Mouse (Mus musculus): ENCODE results near the gene Wdfy4. TPM values are rescaled to one million over a fixed set of nuclear protein-coding genes. Genes with fewer than 3 reads are reported as not detected.

The Wdfy4 gene
- total and polyA plus RNA-seq, 3 experiments = 27.0 to 34.8 (median 30.9) TPM

DNA sequence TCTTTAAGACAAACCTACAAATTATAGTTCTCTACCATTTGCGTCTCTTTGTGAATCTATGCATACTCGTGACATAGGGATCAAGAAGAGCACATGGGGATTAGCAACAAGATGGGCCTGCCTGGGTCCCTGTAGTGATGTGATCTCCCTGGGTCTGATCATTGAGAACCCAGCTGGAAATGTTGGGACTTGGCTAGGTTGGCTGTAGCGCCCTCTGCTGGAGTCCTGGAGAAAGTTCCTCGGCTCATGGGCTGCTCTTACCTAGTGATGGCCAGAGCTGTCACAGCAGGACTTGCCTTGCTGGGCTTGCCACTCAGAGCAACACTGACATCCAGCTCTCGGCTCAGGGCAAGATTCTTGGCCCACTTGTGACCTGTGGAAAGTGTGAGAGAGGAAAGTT is 224.8 kb downstream of the Wdfy4 start (continued):
- TF ChIP-seq ZKSCAN1 (IDR thresholded peaks at IDR 0.05; ENCODE audit: low read depth, low read length) = no peak
- no peak for TF ChIP-seq CHD2 (IDR thresholded peaks at IDR 0.05; ENCODE audit: low read length)
- TF ChIP-seq ZMIZ1 (IDR thresholded peaks at IDR 0.05; ENCODE audit: low read depth, low read length) = no peak
- no peak for TF ChIP-seq TBP (IDR thresholded peaks at IDR 0.05; ENCODE audit: low read depth, low read length)
- TF ChIP-seq RAD21 (IDR thresholded peaks at IDR 0.05; ENCODE audit: low read depth, low read length) = peak; percentile 44
- no peak for TF ChIP-seq GATA1 (IDR thresholded peaks at IDR 0.05; ENCODE audit: low read depth, low read length)
- TF ChIP-seq EP300 (IDR thresholded peaks at IDR 0.05; ENCODE audit: low read depth in 1 of 2, low read length in 2 of 2) = no peak
- no peak for TF ChIP-seq ETS1 (IDR thresholded peaks at IDR 0.05; ENCODE audit: low read depth, low read length)
- no peak for TF ChIP-seq HCFC1 (IDR thresholded peaks at IDR 0.05; ENCODE audit: low read depth, low read length)
- peak; percentile 70 to 85 (median 77) for TF ChIP-seq CTCF (IDR thresholded peaks at IDR 0.05 in 2 of 3, conservative IDR thresholded peaks at IDR 0.05 in 1 of 3; ENCODE audit: control insufficient read depth in 1 of 3, insufficient read depth in 1 of 3, low read depth in 2 of 3, low read length in 3 of 3, poor library complexity in 1 of 3, severe bottlenecking in 1 of 3)
- no peak for TF ChIP-seq NELFE (IDR thresholded peaks at IDR 0.05; ENCODE audit: low read depth, low read length)

DNA sequence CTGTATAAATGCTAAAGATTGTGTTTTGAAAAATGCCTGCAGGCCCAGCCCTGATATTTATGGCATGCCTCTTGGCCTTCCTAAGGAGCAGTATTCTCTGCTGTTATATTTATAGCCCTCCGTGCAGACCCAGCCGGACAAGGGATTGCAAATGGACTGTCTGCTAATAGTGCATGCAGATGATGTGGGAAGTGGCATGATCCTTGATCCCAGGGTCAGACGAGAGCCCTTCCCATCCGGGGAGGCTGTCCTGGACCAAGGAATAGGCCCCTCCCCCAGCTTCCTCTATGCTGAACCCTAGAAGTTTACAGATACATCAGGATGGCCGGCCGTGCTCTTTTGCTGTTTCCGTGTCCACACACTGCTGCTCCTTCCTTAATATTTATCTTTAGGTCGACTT is 226.6 kb downstream of the Wdfy4 start:
- H3K36me3 ChIP-seq (ENCODE audit: control insufficient read depth in 1 of 2, insufficient read depth in 2 of 2, low read length in 2 of 2) = no peaks in the 10 kb centered on the region
- H3K27ac ChIP-seq (ENCODE audit: control insufficient read depth, low read depth, low read length) = no peak overlapping the region
- no peak for DNase-seq (ENCODE audit: low read depth, low spot score)
- H3K4me1 ChIP-seq (ENCODE audit: control insufficient read depth in 1 of 2, insufficient read depth in 2 of 2, low read length in 2 of 2) = no peaks in the 10 kb centered on the region
- no peak for TF ChIP-seq EP300 (IDR thresholded peaks at IDR 0.05; ENCODE audit: low read depth in 1 of 2, low read length in 2 of 2)
- no peak for TF ChIP-seq NELFE (IDR thresholded peaks at IDR 0.05; ENCODE audit: low read depth, low read length)
- TF ChIP-seq TCF12 (IDR thresholded peaks at IDR 0.05; ENCODE audit: low read depth, low read length) = no peak
- TF ChIP-seq HCFC1 (IDR thresholded peaks at IDR 0.05; ENCODE audit: low read depth, low read length) = no peak
- TF ChIP-seq KAT2A (conservative IDR thresholded peaks at IDR 0.05; ENCODE audit: low read depth, low read length) = no peak
- no peak for TF ChIP-seq GABPA (IDR thresholded peaks at IDR 0.05; ENCODE audit: low read depth, low read length)
- no peak for TF ChIP-seq BHLHE40 (IDR thresholded peaks at IDR 0.05; ENCODE audit: borderline replicate concordance, low read depth, low read length)
- no peak for TF ChIP-seq GATA1 (IDR thresholded peaks at IDR 0.05; ENCODE audit: low read depth, low read length)
- TF ChIP-seq MAX (IDR thresholded peaks at IDR 0.05; ENCODE audit: low read length) = no peak
- no peak for TF ChIP-seq UBTF (IDR thresholded peaks at IDR 0.05; ENCODE audit: borderline replicate concordance, insufficient read depth, low read depth, low read length)
- no peak for TF ChIP-seq ZNF384 (IDR thresholded peaks at IDR 0.05; ENCODE audit: low read depth, low read length)
- no peak for TF ChIP-seq MYB (IDR thresholded peaks at IDR 0.05; ENCODE audit: low read depth, low read length)
- TF ChIP-seq TAL1 (IDR thresholded peaks at IDR 0.05; ENCODE audit: low read length) = no peak
- TF ChIP-seq ZMIZ1 (IDR thresholded peaks at IDR 0.05; ENCODE audit: low read depth, low read length) = no peak
- no peak for TF ChIP-seq SIN3A (IDR thresholded peaks at IDR 0.05; ENCODE audit: low read length)
- no peak for TF ChIP-seq ZKSCAN1 (IDR thresholded peaks at IDR 0.05; ENCODE audit: low read depth, low read length)
- TF ChIP-seq RAD21 (IDR thresholded peaks at IDR 0.05; ENCODE audit: low read depth, low read length) = no peak
- no peak for TF ChIP-seq MXI1 (IDR thresholded peaks at IDR 0.05; ENCODE audit: low read depth, low read length)
- no peak for TF ChIP-seq E2F4 (IDR thresholded peaks at IDR 0.05; ENCODE audit: borderline replicate concordance, low read depth, low read length)
- H3K9me3 ChIP-seq (replicated peaks; ENCODE audit: insufficient read depth, low read length) = no peaks in the 10 kb centered on the region
- no peaks in the 10 kb centered on the region for H3K79me2 ChIP-seq (ENCODE audit: control insufficient read depth, insufficient read depth, low read length, poor library complexity)
- H3K4me3 ChIP-seq (ENCODE audit: control insufficient read depth in 1 of 2, insufficient read depth in 1 of 2, low read depth in 2 of 2, low read length in 2 of 2) = no peak overlapping the region
- no peaks in the 10 kb centered on the region for H3K27me3 ChIP-seq (ENCODE audit: control insufficient read depth in 1 of 2, insufficient read depth in 2 of 2, low read length in 2 of 2)
- H3K9ac ChIP-seq (ENCODE audit: control insufficient read depth, low read depth, low read length, poor library complexity, severe bottlenecking) = no peak overlapping the region
